Mouse (Mus musculus): ENCODE data around the gene Kcnq4. TPM values are rescaled to one million over a fixed set of nuclear protein-coding genes. Genes with fewer than 3 reads are reported as not detected.
A peak's percentile ranks its signal among the peaks of the same experiment; 100 is the strongest.

Gene Kcnq4
- polyA plus RNA-seq, 1 experiment from 2014 or later, result 2.0 TPM

- Histone ChIP-seq H3K4me2 (ENCODE audit: low read depth, low read length) (no peak overlapping the region), H3K27ac (ENCODE audit: low read length) (no peak overlapping the region), H3K9me3 (ENCODE audit: control insufficient read depth, low read length) (no peaks in the 10 kb centered on the region), H3K4me1 (ENCODE audit: control insufficient read depth, insufficient read depth, low read length) (peaks cover 14% of the 10 kb centered on the region; the same call in 1 of the 2 replicates), H3K36me3 (ENCODE audit: control insufficient read depth, insufficient read depth, low read length) (no peaks in the 10 kb centered on the region), H3K9ac (ENCODE audit: low read depth, low read length) (no peak overlapping the region), H3K27me3 (replicated peaks; ENCODE audit: control insufficient read depth, insufficient read depth, low read length) (peaks cover 9% of the 10 kb centered on the region; the same call in 1 of the 2 replicates), H3K4me3 (ENCODE audit: low read length) (no peak overlapping the region)
- no peak for ATAC-seq
- WGBS, result 75% methylated on average over 5 of the region's 5 CpGs
These were observed 78.8 kb downstream of the Kcnq4 start for GRCm38 (mm10) chr4:120669585-120669984.

GRCm38 (mm10) chr4:120668551-120668950 lies 79.9 kb downstream of the Kcnq4 start:
- H3K9ac ChIP-seq (ENCODE audit: low read depth, low read length), result no peak overlapping the region
- no peak overlapping the region for H3K4me2 ChIP-seq (ENCODE audit: low read depth, low read length)
- peaks cover 14% of the 10 kb centered on the region; the same call in 1 of the 2 replicates for H3K4me1 ChIP-seq (ENCODE audit: control insufficient read depth, insufficient read depth, low read length)
- WGBS, result 89% methylated on average over 4 of the region's 4 CpGs
- H3K9me3 ChIP-seq (ENCODE audit: control insufficient read depth, low read length), result no peaks in the 10 kb centered on the region
- peaks cover 9% of the 10 kb centered on the region; the same call in 1 of the 2 replicates for H3K27me3 ChIP-seq (replicated peaks; ENCODE audit: control insufficient read depth, insufficient read depth, low read length)
- no peak for ATAC-seq
- H3K27ac ChIP-seq (ENCODE audit: low read length), result no peak overlapping the region
- H3K4me3 ChIP-seq (ENCODE audit: low read length), result no peak overlapping the region
- no peaks in the 10 kb centered on the region for H3K36me3 ChIP-seq (ENCODE audit: control insufficient read depth, insufficient read depth, low read length)

DNA sequence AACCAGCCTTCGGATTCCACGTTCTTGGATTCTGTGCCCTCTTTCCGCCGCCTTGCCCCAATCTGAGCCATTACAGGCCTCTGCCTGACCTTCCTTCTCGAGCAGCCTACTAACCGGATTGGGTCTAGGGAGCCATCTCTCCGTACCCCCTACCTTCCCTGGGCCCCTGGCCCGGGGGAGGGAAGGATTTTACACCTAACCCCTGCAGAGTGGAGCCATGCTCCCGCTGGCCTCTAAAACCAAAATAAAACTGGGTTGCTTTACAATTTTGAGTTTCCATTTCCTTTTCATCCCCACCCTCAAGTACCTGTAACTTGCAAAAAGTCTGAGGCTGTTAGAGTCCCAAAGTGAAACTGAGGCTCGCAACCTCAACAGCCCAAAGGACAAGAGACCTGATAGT lies 80.9 kb downstream of the Kcnq4 start:
- Histone ChIP-seq H3K27ac (ENCODE audit: low read length) (no peak overlapping the region), H3K27me3 (replicated peaks; ENCODE audit: control insufficient read depth, insufficient read depth, low read length) (peaks cover 9% of the 10 kb centered on the region; the same call in 1 of the 2 replicates)
- WGBS, result 22% methylated on average over 10 of the region's 10 CpGs

GRCm38 (mm10) chr4:120667045-120667501 lies 81.3 kb downstream of the Kcnq4 start:
- Histone ChIP-seq H3K4me3 (ENCODE audit: low read length) (peak overlapping the region; percentile 69), H3K9ac (ENCODE audit: low read depth, low read length) (peak overlapping the region; percentile 69), H3K36me3 (ENCODE audit: control insufficient read depth, insufficient read depth, low read length) (no peaks in the 10 kb centered on the region), H3K9me3 (ENCODE audit: control insufficient read depth, low read length) (no peaks in the 10 kb centered on the region), H3K27me3 (replicated peaks; ENCODE audit: control insufficient read depth, insufficient read depth, low read length) (peaks cover 9% of the 10 kb centered on the region; the same call in 1 of the 2 replicates), H3K27ac (ENCODE audit: low read length) (no peak overlapping the region), H3K4me1 (ENCODE audit: control insufficient read depth, insufficient read depth, low read length) (peaks cover 14% of the 10 kb centered on the region; the same call in 1 of the 2 replicates), H3K4me2 (ENCODE audit: low read depth, low read length) (peak overlapping the region; percentile 100)
- ATAC-seq, result peak; percentile 72
- WGBS, result under 1% methylated on average over 50 of the region's 50 CpGs

More for the DNA sequence above, 80.9 kb downstream of the Kcnq4 start:
- Histone ChIP-seq H3K9me3 (ENCODE audit: control insufficient read depth, low read length) (no peaks in the 10 kb centered on the region), H3K36me3 (ENCODE audit: control insufficient read depth, insufficient read depth, low read length) (no peaks in the 10 kb centered on the region), H3K4me2 (ENCODE audit: low read depth, low read length) (peak overlapping the region; percentile 100), H3K4me1 (ENCODE audit: control insufficient read depth, insufficient read depth, low read length) (peaks cover 14% of the 10 kb centered on the region; the same call in 1 of the 2 replicates), H3K4me3 (ENCODE audit: low read length) (peak overlapping the region; percentile 69), H3K9ac (ENCODE audit: low read depth, low read length) (peak overlapping the region; percentile 69; the same call in 1 of the 2 replicates)
- no peak for ATAC-seq

GRCm38 (mm10) chr4:120666358-120667024 lies 81.9 kb downstream of the Kcnq4 start, which contains the start of gene Cited4:
TSS of gene Cited4 (plus strand) at chr4:120666572.
- ATAC-seq, result peak; percentile 93
- peak within 1 kb of the TSS; percentile 69 for H3K4me3 ChIP-seq (ENCODE audit: low read length)
- H3K27ac ChIP-seq (ENCODE audit: low read length), result no peak within 1 kb of the TSS
- no peaks in the 10 kb centered on the region for H3K36me3 ChIP-seq (ENCODE audit: control insufficient read depth, insufficient read depth, low read length)
- no peaks in the 10 kb centered on the region for H3K9me3 ChIP-seq (ENCODE audit: control insufficient read depth, low read length)
- peak within 1 kb of the TSS; percentile 69 for H3K9ac ChIP-seq (ENCODE audit: low read depth, low read length)
- H3K4me1 ChIP-seq (ENCODE audit: control insufficient read depth, insufficient read depth, low read length), result peaks cover 14% of the 10 kb centered on the region; the same call in 1 of the 2 replicates
- H3K4me2 ChIP-seq (ENCODE audit: low read depth, low read length), result peak within 1 kb of the TSS; percentile 100
- WGBS, result under 1% methylated on average over 50 of the region's 50 CpGs
- H3K27me3 ChIP-seq (replicated peaks; ENCODE audit: control insufficient read depth, insufficient read depth, low read length), result peaks cover 9% of the 10 kb centered on the region; the same call in 1 of the 2 replicates

- 60% methylated on average over 7 of the region's 7 CpGs for WGBS
- Histone ChIP-seq H3K4me2 (ENCODE audit: low read depth, low read length) (no peak overlapping the region), H3K36me3 (ENCODE audit: control insufficient read depth, insufficient read depth, low read length) (no peaks in the 10 kb centered on the region), H3K4me3 (ENCODE audit: low read length) (no peak overlapping the region), H3K4me1 (ENCODE audit: control insufficient read depth, insufficient read depth, low read length) (peaks cover 14% of the 10 kb centered on the region; the same call in 1 of the 2 replicates), H3K9ac (ENCODE audit: low read depth, low read length) (no peak overlapping the region), H3K27me3 (replicated peaks; ENCODE audit: control insufficient read depth, insufficient read depth, low read length) (peaks cover 10% of the 10 kb centered on the region; the same call in 1 of the 2 replicates), H3K27ac (ENCODE audit: low read length) (no peak overlapping the region), H3K9me3 (ENCODE audit: control insufficient read depth, low read length) (no peaks in the 10 kb centered on the region)
- ATAC-seq, result no peak
These were observed 82.6 kb downstream of the Kcnq4 start for GRCm38 (mm10) chr4:120665782-120666181.

GRCm38 (mm10) chr4:120665144-120665700 lies 83.2 kb downstream of the Kcnq4 start:
- WGBS, result 44% methylated on average over 4 of the region's 4 CpGs
- no peaks in the 10 kb centered on the region for H3K36me3 ChIP-seq (ENCODE audit: control insufficient read depth, insufficient read depth, low read length)
- H3K4me2 ChIP-seq (ENCODE audit: low read depth, low read length), result no peak overlapping the region
- no peak overlapping the region for H3K9ac ChIP-seq (ENCODE audit: low read depth, low read length)
- H3K4me1 ChIP-seq (ENCODE audit: control insufficient read depth, insufficient read depth, low read length), result peaks cover 14% of the 10 kb centered on the region; the same call in 1 of the 2 replicates
- peaks cover 12% of the 10 kb centered on the region; the same call in 1 of the 2 replicates for H3K27me3 ChIP-seq (replicated peaks; ENCODE audit: control insufficient read depth, insufficient read depth, low read length)
- no peaks in the 10 kb centered on the region for H3K9me3 ChIP-seq (ENCODE audit: control insufficient read depth, low read length)
- H3K4me3 ChIP-seq (ENCODE audit: low read length), result no peak overlapping the region
- H3K27ac ChIP-seq (ENCODE audit: low read length), result no peak overlapping the region
- no peak for ATAC-seq

DNA sequence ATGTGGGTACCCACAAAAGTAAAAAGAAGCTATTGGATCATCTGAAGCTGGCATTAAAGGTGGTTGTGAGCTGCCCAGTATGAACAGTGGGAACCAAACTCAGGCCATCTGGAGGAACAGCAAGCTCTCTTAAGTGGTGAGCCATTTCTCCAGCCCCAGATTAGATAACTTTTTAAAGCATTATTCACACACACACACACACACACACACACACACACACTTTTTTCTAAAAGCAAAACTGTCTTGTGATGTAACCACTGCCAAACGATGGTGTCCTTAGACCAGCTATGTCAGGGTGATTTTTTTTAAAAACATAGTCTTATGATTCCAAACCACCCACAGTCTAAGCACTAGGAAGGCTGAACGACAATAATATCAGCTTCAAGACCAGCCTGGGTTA lies 83.8 kb downstream of the Kcnq4 start:
- Histone ChIP-seq H3K27me3 (replicated peaks; ENCODE audit: control insufficient read depth, insufficient read depth, low read length) (peaks cover 12% of the 10 kb centered on the region; the same call in 1 of the 2 replicates), H3K4me2 (ENCODE audit: low read depth, low read length) (no peak overlapping the region), H3K36me3 (ENCODE audit: control insufficient read depth, insufficient read depth, low read length) (no peaks in the 10 kb centered on the region), H3K9ac (ENCODE audit: low read depth, low read length) (no peak overlapping the region), H3K4me1 (ENCODE audit: control insufficient read depth, insufficient read depth, low read length) (peaks cover 14% of the 10 kb centered on the region; the same call in 1 of the 2 replicates), H3K9me3 (ENCODE audit: control insufficient read depth, low read length) (no peaks in the 10 kb centered on the region), H3K27ac (ENCODE audit: low read length) (no peak overlapping the region), H3K4me3 (ENCODE audit: low read length) (no peak overlapping the region)
- WGBS, result 67% methylated on average over 2 of the region's 2 CpGs
- ATAC-seq, result no peak

GRCm38 (mm10) chr4:120660485-120660884 lies 87.9 kb downstream of the Kcnq4 start:
- Histone ChIP-seq H3K36me3 (ENCODE audit: control insufficient read depth, insufficient read depth, low read length) (no peaks in the 10 kb centered on the region), H3K9me3 (ENCODE audit: control insufficient read depth, low read length) (no peaks in the 10 kb centered on the region), H3K27ac (ENCODE audit: low read length) (no peak overlapping the region), H3K4me3 (ENCODE audit: low read length) (no peak overlapping the region), H3K4me2 (ENCODE audit: low read depth, low read length) (no peak overlapping the region), H3K27me3 (replicated peaks; ENCODE audit: control insufficient read depth, insufficient read depth, low read length) (0 out of 2 replicates have a peak, but pooled peaks cover 3% of the 10 kb centered on the region), H3K9ac (ENCODE audit: low read depth, low read length) (no peak overlapping the region), H3K4me1 (ENCODE audit: control insufficient read depth, insufficient read depth, low read length) (no peaks in the 10 kb centered on the region)
- ATAC-seq, result no peak
- 71% methylated on average over 4 of the region's 4 CpGs for WGBS

Measured in intestine, embryonic 16.5 days (tissue).